Mouse (Mus musculus) brown adipose tissue, adult 24 weeks (tissue): ENCODE results near the gene Wasf1. TPM values are rescaled to one million over a fixed set of nuclear protein-coding genes. Genes with fewer than 3 reads are reported as not detected.

Experiments used
- H3K27ac ChIP-seq: fragments of 200-500 bp; replicated peaks from 2 replicates; pipeline ENCODE4 v1.5.1; 2012; ENCODE audit warnings: low read depth, mild to moderate bottlenecking, low read length
- H3K4me1 ChIP-seq: fragments of 200-500 bp; 2 replicates; pipeline ENCODE4 v1.6.1; 2012; ENCODE audit warnings: low read length, mixed read lengths; ENCODE audit not compliant: control insufficient read depth, insufficient read depth, insufficient read length
- H3K4me3 ChIP-seq: fragments of 200-500 bp; 2 replicates; pipeline ENCODE4 v1.5.1; 2012; ENCODE audit warnings: low read depth, mild to moderate bottlenecking, low read length, moderate library complexity; ENCODE audit not compliant: insufficient read depth
- polyA plus RNA-seq: library from polyadenylated mRNA; stranded (reverse); fragments of >200 nt; gene quantifications from 2 replicates; pipeline ENCODE4 v1.2.4, GENCODE M21; 2012; ENCODE audit not compliant: missing spikeins, insufficient read depth, insufficient read length

Wasf1 gene
- polyA plus RNA-seq: 0.40 TPM in 1 of 2 replicates, not detected in the other

- Histone ChIP-seq H3K4me1 (peaks cover 8% of the 10 kb centered on the region), H3K4me3 (peak within 1 kb of the TSS; percentile 96), H3K27ac (peak within 1 kb of the TSS; percentile 66)
These were observed at the start of gene Wasf1, which contains the start of gene Cdc40 for GRCm38 (mm10) chr10:40882831-40883643. TSS of gene Wasf1 (plus strand) at chr10:40883475. TSS of gene Cdc40 (minus strand) at chr10:40883311.

GRCm38 (mm10) chr10:40840086-40840485 is 43.2 kb upstream of the Wasf1 start:
- Histone ChIP-seq H3K27ac (no peak overlapping the region), H3K4me1 (no peaks in the 10 kb centered on the region), H3K4me3 (no peak overlapping the region)

- Histone ChIP-seq H3K4me1 (no peaks in the 10 kb centered on the region), H3K27ac (no peak overlapping the region), H3K4me3 (no peak overlapping the region)
These were observed 39.4 kb upstream of the Wasf1 start for GRCm38 (mm10) chr10:40843841-40844240.

- Histone ChIP-seq H3K4me1 (no peaks in the 10 kb centered on the region), H3K27ac (no peak overlapping the region), H3K4me3 (no peak overlapping the region)
These were observed 38.7 kb upstream of the Wasf1 start for GRCm38 (mm10) chr10:40844546-40844945.

GRCm38 (mm10) chr10:40845626-40846025 is 37.6 kb upstream of the Wasf1 start:
- Histone ChIP-seq H3K27ac (no peak overlapping the region), H3K4me1 (no peaks in the 10 kb centered on the region), H3K4me3 (no peak overlapping the region)

GRCm38 (mm10) chr10:40847176-40847874 is 36.0 kb upstream of the Wasf1 start:
- H3K4me3 ChIP-seq: no peak overlapping the region

GRCm38 (mm10) chr10:40850644-40851043 is 32.6 kb upstream of the Wasf1 start:
- H3K4me1 ChIP-seq: no peaks in the 10 kb centered on the region
- no peak overlapping the region for H3K4me3 ChIP-seq
- no peak overlapping the region for H3K27ac ChIP-seq

More at GRCm38 (mm10) chr10:40847176-40847874, 36.0 kb upstream of the Wasf1 start:
- H3K27ac ChIP-seq: no peak overlapping the region
- no peaks in the 10 kb centered on the region for H3K4me1 ChIP-seq

- H3K4me3 ChIP-seq: no peak overlapping the region
- H3K27ac ChIP-seq: no peak overlapping the region
- H3K4me1 ChIP-seq: no peaks in the 10 kb centered on the region
These were observed 32.1 kb upstream of the Wasf1 start for GRCm38 (mm10) chr10:40851138-40851537.

- Histone ChIP-seq H3K27ac (no peak overlapping the region), H3K4me3 (no peak overlapping the region), H3K4me1 (no peaks in the 10 kb centered on the region)
These were observed 27.7 kb upstream of the Wasf1 start for GRCm38 (mm10) chr10:40855616-40856015.

GRCm38 (mm10) chr10:40856703-40857102 is 26.6 kb upstream of the Wasf1 start:
- Histone ChIP-seq H3K4me3 (no peak overlapping the region), H3K27ac (no peak overlapping the region), H3K4me1 (no peaks in the 10 kb centered on the region)

- Histone ChIP-seq H3K4me3 (no peak overlapping the region), H3K27ac (no peak overlapping the region), H3K4me1 (no peaks in the 10 kb centered on the region)
These were observed 25.7 kb upstream of the Wasf1 start for GRCm38 (mm10) chr10:40857599-40857998.

- H3K4me3 ChIP-seq: no peak overlapping the region
- H3K27ac ChIP-seq: no peak overlapping the region
- H3K4me1 ChIP-seq: peaks cover 6% of the 10 kb centered on the region
These were observed 15.2 kb upstream of the Wasf1 start for GRCm38 (mm10) chr10:40868081-40868480.

GRCm38 (mm10) chr10:40871301-40871700 is 12.0 kb upstream of the Wasf1 start:
- Histone ChIP-seq H3K4me3 (no peak overlapping the region), H3K4me1 (peaks cover 6% of the 10 kb centered on the region), H3K27ac (no peak overlapping the region)

GRCm38 (mm10) chr10:40872052-40872451 is 11.2 kb upstream of the Wasf1 start:
- Histone ChIP-seq H3K27ac (no peak overlapping the region), H3K4me1 (peaks cover 6% of the 10 kb centered on the region), H3K4me3 (no peak overlapping the region)

GRCm38 (mm10) chr10:40878246-40878645 is 5.0 kb upstream of the Wasf1 start:
- Histone ChIP-seq H3K27ac (no peak overlapping the region), H3K4me1 (peaks cover 8% of the 10 kb centered on the region), H3K4me3 (no peak overlapping the region)
